Mouse (Mus musculus): ENCODE data around the gene Ptk7. TPM values are rescaled to one million over a fixed set of nuclear protein-coding genes. Genes with fewer than 3 reads are reported as not detected.

The Ptk7 gene
- total and polyA plus RNA-seq, 3 experiments, result 0.11 to 4.8 (median 0.29) TPM

GRCm38 (mm10) chr17:46661981-46662380 is 32.7 kb upstream of the Ptk7 start:
- no peaks in the 10 kb centered on the region for H3K27me3 ChIP-seq (replicated peaks)
- dilution Hi-C loops (cut with MboI; ENCODE audit: extremely low pct_ligation_motif_present, extremely low pct_unique_long_range_greater_than_20kb, low sequenced_read_pairs), result no loop called here
- no peak overlapping the region for H3K4me2 ChIP-seq (ENCODE audit: insufficient read depth, low read depth, poor library complexity, severe bottlenecking)
- DNase-seq (ENCODE audit: extremely low read depth), result no peak
- peaks cover 84 to 97% of the 10 kb centered on the region in 2 experiments for H3K36me3 ChIP-seq (replicated peaks in 1 of 2; ENCODE audit: control insufficient read depth in 1 of 2, insufficient read depth in 1 of 2, low read length in 1 of 2)
- no peaks in the 10 kb centered on the region for H3K79me2 ChIP-seq (replicated peaks; ENCODE audit: control insufficient read depth, extremely low read depth, insufficient read depth, poor library complexity, severe bottlenecking)
- in situ Hi-C loops (cut with MboI; ENCODE audit: low pct_ligation_motif_present, low pct_unique_long_range_greater_than_20kb, low sequenced_read_pairs), result no loop called here
- H3K4me3 ChIP-seq (replicated peaks in 1 of 3; ENCODE audit: low read depth in 2 of 3, low read length in 2 of 3, poor library complexity in 1 of 3), result no peak overlapping the region
- H3K27ac ChIP-seq (ENCODE audit: insufficient read depth, low read depth), result no peak overlapping the region
- TF ChIP-seq NELFE (IDR thresholded peaks at IDR 0.05; ENCODE audit: low read depth, low read length), result no peak
- H3K9me3 ChIP-seq (replicated peaks; ENCODE audit: low read length), result no peaks in the 10 kb centered on the region
- no peak overlapping the region for H3K9ac ChIP-seq (ENCODE audit: insufficient read depth, low read depth)
- peaks cover 0 to 9% of the 10 kb centered on the region in 2 experiments; a peak in 2 of 4 replicates for H3K4me1 ChIP-seq (ENCODE audit: control insufficient read depth in 1 of 2, insufficient read depth in 2 of 2)

- Histone ChIP-seq H3K4me1 (ENCODE audit: control insufficient read depth in 1 of 2, insufficient read depth in 2 of 2) (peaks cover 0 to 3% of the 10 kb centered on the region in 2 experiments; a peak in 1 of 4 replicates), H3K79me2 (replicated peaks; ENCODE audit: control insufficient read depth, extremely low read depth, insufficient read depth, poor library complexity, severe bottlenecking) (no peaks in the 10 kb centered on the region), H3K9me3 (replicated peaks; ENCODE audit: low read length) (no peaks in the 10 kb centered on the region), H3K4me2 (ENCODE audit: insufficient read depth, low read depth, poor library complexity, severe bottlenecking) (no peak overlapping the region), H3K27me3 (replicated peaks) (no peaks in the 10 kb centered on the region), H3K36me3 (replicated peaks in 1 of 2; ENCODE audit: control insufficient read depth in 1 of 2, insufficient read depth in 1 of 2, low read length in 1 of 2) (peaks cover 90 to 97% of the 10 kb centered on the region in 2 experiments), H3K9ac (ENCODE audit: insufficient read depth, low read depth) (no peak overlapping the region), H3K27ac (ENCODE audit: insufficient read depth, low read depth) (no peak overlapping the region), H3K4me3 (replicated peaks in 1 of 3; ENCODE audit: low read depth in 2 of 3, low read length in 2 of 3, poor library complexity in 1 of 3) (no peak overlapping the region)
- no peak for DNase-seq (ENCODE audit: extremely low read depth)
- TF ChIP-seq E2F4 (IDR thresholded peaks at IDR 0.05; ENCODE audit: insufficient replicate concordance, low read depth, low read length) (no peak), RCOR1 (conservative IDR thresholded peaks at IDR 0.05; ENCODE audit: low read depth, low read length) (no peak), USF2 (conservative IDR thresholded peaks at IDR 0.05; ENCODE audit: low read depth, low read length) (no peak), UBTF (IDR thresholded peaks at IDR 0.05; ENCODE audit: low read depth, low read length) (no peak), IRF4 (IDR thresholded peaks at IDR 0.05; ENCODE audit: low read depth, low read length) (no peak), MYC (IDR thresholded peaks at IDR 0.05; ENCODE audit: low read depth, low read length) (no peak), SMC3 (IDR thresholded peaks at IDR 0.05; ENCODE audit: low read depth, low read length) (no peak), MAFK (IDR thresholded peaks at IDR 0.05; ENCODE audit: insufficient replicate concordance, low read length) (no peak), CHD2 (IDR thresholded peaks at IDR 0.05; ENCODE audit: low read length) (no peak), GABPA (IDR thresholded peaks at IDR 0.05; ENCODE audit: insufficient replicate concordance, low read depth, low read length) (no peak), USF1 (IDR thresholded peaks at IDR 0.05; ENCODE audit: low read depth, low read length) (no peak), NELFE (IDR thresholded peaks at IDR 0.05; ENCODE audit: low read depth, low read length) (no peak), MXI1 (IDR thresholded peaks at IDR 0.05; ENCODE audit: low read depth, low read length) (no peak), CTCF (conservative IDR thresholded peaks at IDR 0.05 in 1 of 2, IDR thresholded peaks at IDR 0.05 in 1 of 2; ENCODE audit: low read depth in 2 of 2, low read length in 2 of 2) (no peak)
- in situ Hi-C loops (cut with MboI; ENCODE audit: low pct_ligation_motif_present, low pct_unique_long_range_greater_than_20kb, low sequenced_read_pairs), result no loop called here
- dilution Hi-C loops (cut with MboI; ENCODE audit: extremely low pct_ligation_motif_present, extremely low pct_unique_long_range_greater_than_20kb, low sequenced_read_pairs), result no loop called here
Observed at GRCm38 (mm10) chr17:46661351-46661750, 32.0 kb upstream of the Ptk7 start.

GRCm38 (mm10) chr17:46656054-46656453 is 26.8 kb upstream of the Ptk7 start:
- in situ Hi-C loops (cut with MboI; ENCODE audit: low pct_ligation_motif_present, low pct_unique_long_range_greater_than_20kb, low sequenced_read_pairs), result no loop called here
- dilution Hi-C loops (cut with MboI; ENCODE audit: extremely low pct_ligation_motif_present, extremely low pct_unique_long_range_greater_than_20kb, low sequenced_read_pairs), result no loop called here
- Histone ChIP-seq H3K4me3 (replicated peaks in 1 of 3; ENCODE audit: low read depth in 2 of 3, low read length in 2 of 3, poor library complexity in 1 of 3) (no peak overlapping the region), H3K4me1 (ENCODE audit: control insufficient read depth in 1 of 2, insufficient read depth in 2 of 2) (peaks cover 8 to 19% of the 10 kb centered on the region in 2 experiments), H3K27ac (ENCODE audit: insufficient read depth, low read depth) (no peak overlapping the region), H3K79me2 (replicated peaks; ENCODE audit: control insufficient read depth, extremely low read depth, insufficient read depth, poor library complexity, severe bottlenecking) (peaks cover 17% of the 10 kb centered on the region), H3K36me3 (replicated peaks in 1 of 2; ENCODE audit: control insufficient read depth in 1 of 2, insufficient read depth in 1 of 2, low read length in 1 of 2) (peaks cover 77 to 94% of the 10 kb centered on the region in 2 experiments), H3K4me2 (ENCODE audit: insufficient read depth, low read depth, poor library complexity, severe bottlenecking) (no peak overlapping the region), H3K27me3 (replicated peaks) (no peaks in the 10 kb centered on the region), H3K9ac (ENCODE audit: insufficient read depth, low read depth) (no peak overlapping the region), H3K9me3 (replicated peaks; ENCODE audit: low read length) (peaks cover 5% of the 10 kb centered on the region)
- TF ChIP-seq MXI1 (IDR thresholded peaks at IDR 0.05; ENCODE audit: low read depth, low read length), result no peak
- TF ChIP-seq ZNF384 (IDR thresholded peaks at IDR 0.05; ENCODE audit: low read depth, low read length), result no peak
- no peak for TF ChIP-seq MYC (IDR thresholded peaks at IDR 0.05; ENCODE audit: low read depth, low read length)
- TF ChIP-seq POLR2A (IDR thresholded peaks at IDR 0.05; ENCODE audit: low read depth, low read length), result no peak
- TF ChIP-seq USF1 (IDR thresholded peaks at IDR 0.05; ENCODE audit: low read depth, low read length), result no peak
- no peak for TF ChIP-seq GABPA (IDR thresholded peaks at IDR 0.05; ENCODE audit: insufficient replicate concordance, low read depth, low read length)
- TF ChIP-seq HCFC1 (IDR thresholded peaks at IDR 0.05; ENCODE audit: low read depth, low read length), result no peak
- TF ChIP-seq CHD1 (IDR thresholded peaks at IDR 0.05; ENCODE audit: low read depth, low read length), result no peak
- TF ChIP-seq NELFE (IDR thresholded peaks at IDR 0.05; ENCODE audit: low read depth, low read length), result no peak
- TF ChIP-seq CHD2 (IDR thresholded peaks at IDR 0.05; ENCODE audit: low read length), result no peak
- no peak for TF ChIP-seq BHLHE40 (IDR thresholded peaks at IDR 0.05; ENCODE audit: low read depth, low read length)
- TF ChIP-seq TCF12 (IDR thresholded peaks at IDR 0.05; ENCODE audit: low read depth, low read length), result no peak
- TF ChIP-seq JUN (IDR thresholded peaks at IDR 0.05; ENCODE audit: insufficient read depth, low read depth, low read length), result no peak
- no peak for TF ChIP-seq CTCF (conservative IDR thresholded peaks at IDR 0.05 in 1 of 2, IDR thresholded peaks at IDR 0.05 in 1 of 2; ENCODE audit: low read depth in 2 of 2, low read length in 2 of 2)
- DNase-seq (ENCODE audit: extremely low read depth), result no peak
